Mouse (Mus musculus) cerebellum, adult 2 months (tissue): ENCODE results near the gene Gm3646.

Source experiments
- CTCF ChIP-seq: fragments of 200-500 bp; IDR thresholded peaks from 2 replicates; pipeline ENCODE4 v1.5.1; 2011; ENCODE audit warnings: low read depth, mild to moderate bottlenecking, control low read depth, low read length, moderate library complexity, borderline replicate concordance; ENCODE audit not compliant: insufficient read depth
- POLR2A ChIP-seq: fragments of 200-500 bp; IDR thresholded peaks from 2 replicates; pipeline ENCODE4 v1.6.1; 2011; ENCODE audit warnings: low read length, control low read depth, borderline replicate concordance; ENCODE audit not compliant: insufficient read depth

DNA sequence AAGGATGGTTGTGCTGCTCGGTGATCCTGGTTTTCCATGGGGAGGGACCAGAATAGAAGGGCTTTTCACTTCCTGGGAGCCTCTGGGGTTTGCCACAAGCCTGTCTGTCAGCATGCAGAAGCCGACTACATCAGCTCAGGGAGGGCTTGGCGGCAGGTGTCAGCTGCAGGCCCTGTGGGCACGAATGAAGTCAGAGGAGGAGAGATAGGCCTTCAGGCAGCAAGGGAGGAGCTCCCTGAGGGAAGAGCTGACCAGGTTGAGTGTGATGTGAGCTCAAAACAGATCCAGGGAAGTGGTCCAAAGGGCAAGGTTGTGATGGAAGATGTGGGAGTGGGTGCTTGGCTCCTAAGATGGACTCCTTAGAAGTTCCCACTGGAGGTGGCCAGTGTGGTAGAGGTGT, 35.7 kb upstream of the Gm3646 start:
- TF ChIP-seq POLR2A (no peak), CTCF (no peak)
